Mouse (Mus musculus) heart, embryonic 11.5 days (tissue): ENCODE measurements around the gene Olfr455. TPM values are rescaled to one million over a fixed set of nuclear protein-coding genes. Genes with fewer than 3 reads are reported as not detected.

ENCODE experiments used
- ATAC-seq: fragments of 200-750 bp; cut with Nextera tagmentation; replicated peaks from 2 replicates; pipeline ENCODE4 v1.8.0; 2017; ENCODE audit warnings: moderate library complexity; ENCODE audit not compliant: insufficient number of reproducible peaks, low FRiP score, low TSS enrichment
- H3K27ac ChIP-seq: fragments of 300-500 bp; sonication (generic); 2 replicates; pipeline ENCODE4 v1.5.1; 2014; ENCODE audit warnings: mild to moderate bottlenecking, low read depth, low read length
- H3K27me3 ChIP-seq: fragments of 300-500 bp; sonication (generic); 2 replicates; pipeline ENCODE4 v1.6.1; 2014; ENCODE audit warnings: mild to moderate bottlenecking, low read length, mixed read lengths; ENCODE audit not compliant: control insufficient read depth, insufficient read depth
- H3K36me3 ChIP-seq: fragments of 300-500 bp; sonication (generic); 2 replicates; pipeline ENCODE4 v1.6.1; 2014; ENCODE audit warnings: mild to moderate bottlenecking, low read length, moderate library complexity, mixed read lengths; ENCODE audit not compliant: control insufficient read depth, insufficient read depth
- H3K4me1 ChIP-seq: fragments of 300-500 bp; sonication (generic); 2 replicates; pipeline ENCODE4 v1.6.1; 2014; ENCODE audit warnings: low read length; ENCODE audit not compliant: control insufficient read depth, insufficient read depth
- H3K4me2 ChIP-seq: fragments of 300-500 bp; sonication (generic); 2 replicates; pipeline ENCODE4 v1.6.1; 2014; ENCODE audit warnings: mild to moderate bottlenecking, moderate library complexity
- H3K4me3 ChIP-seq: fragments of 300-500 bp; sonication (generic); 2 replicates; pipeline ENCODE4 v1.5.1; 2014; ENCODE audit warnings: low read depth, low read length
- H3K9ac ChIP-seq: fragments of 300-500 bp; sonication (generic); 2 replicates; pipeline ENCODE4 v1.6.1; 2014; ENCODE audit warnings: mild to moderate bottlenecking, low read depth, low read length, moderate library complexity
- H3K9me3 ChIP-seq: fragments of 300-500 bp; sonication (generic); replicated peaks from 2 replicates; pipeline ENCODE4 v1.6.1; 2016; ENCODE audit warnings: low read length; ENCODE audit not compliant: control insufficient read depth
- WGBS: fragments of 180-500 bp; shearing (Covaris S2); extraction: QIAGEN DNeasy Blood & Tissue Kit; methylation state at CpG from one replicate; pipeline ENCODE4 v1.1.7; 2014; ENCODE audit not compliant: insufficient replicate concordance; 5-methylcytosine and 5-hydroxymethylcytosine counted together
- polyA plus RNA-seq: library from polyadenylated mRNA; unstranded; fragments of >200 nt; fragmentation: Nextera tagmentation; extraction: Ambion mirVana; gene quantifications from 2 replicates; pipeline ENCODE4 v1.2.1, GENCODE M21; 2014

Olfr455 gene
- polyA plus RNA-seq, 1 experiment from 2014 or later: not detected

GRCm38 (mm10) chr6:42540681-42541080 is 6.7 kb downstream of the Olfr455 start:
- H3K36me3 ChIP-seq: no peaks in the 10 kb centered on the region
- peaks cover 3% of the 10 kb centered on the region; the same call in 1 of the 2 replicates for H3K4me1 ChIP-seq
- no peak for ATAC-seq
- no peak overlapping the region for H3K4me2 ChIP-seq
- H3K9me3 ChIP-seq: no peaks in the 10 kb centered on the region
- H3K4me3 ChIP-seq: no peak overlapping the region
- no peak overlapping the region for H3K9ac ChIP-seq
- 79% methylated on average over 1 of the region's 1 CpGs for WGBS
- H3K27ac ChIP-seq: no peak overlapping the region
- no peaks in the 10 kb centered on the region for H3K27me3 ChIP-seq

GRCm38 (mm10) chr6:42539711-42540110 is 7.7 kb downstream of the Olfr455 start:
- H3K9ac ChIP-seq: no peak overlapping the region
- no peak for ATAC-seq
- 77% methylated on average over 1 of the region's 1 CpGs for WGBS

DNA sequence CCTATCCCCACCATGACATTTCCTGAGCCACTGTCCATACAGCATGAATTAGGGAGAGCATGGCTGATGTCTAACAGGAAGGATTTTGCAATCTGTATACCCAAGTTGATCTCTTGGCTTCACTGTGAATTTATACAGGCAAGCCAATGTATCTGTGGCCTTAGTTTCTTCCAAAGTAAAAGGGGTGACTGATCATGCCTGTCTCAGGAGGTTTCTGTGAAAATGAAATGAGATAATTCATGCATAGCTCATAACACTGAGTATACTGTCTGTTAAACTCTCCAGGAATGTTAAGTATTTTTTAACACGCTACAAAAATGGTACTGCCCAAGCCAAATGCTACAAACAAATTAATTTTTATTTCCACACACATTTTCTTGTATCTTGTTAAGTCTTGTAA is 33.9 kb downstream of the Olfr455 start:
- no peak for ATAC-seq
- whole genome bisulfite sequencing: 71% methylated on average over 1 of the region's 1 CpGs
- Histone ChIP-seq H3K9ac (no peak overlapping the region), H3K4me1 (no peaks in the 10 kb centered on the region), H3K36me3 (no peaks in the 10 kb centered on the region), H3K4me2 (no peak overlapping the region), H3K27me3 (no peaks in the 10 kb centered on the region), H3K9me3 (no peaks in the 10 kb centered on the region), H3K4me3 (no peak overlapping the region), H3K27ac (no peak overlapping the region)

More at GRCm38 (mm10) chr6:42539711-42540110, 7.7 kb downstream of the Olfr455 start:
- Histone ChIP-seq H3K9me3 (no peaks in the 10 kb centered on the region), H3K27ac (no peak overlapping the region), H3K4me3 (no peak overlapping the region), H3K36me3 (no peaks in the 10 kb centered on the region), H3K4me2 (no peak overlapping the region), H3K27me3 (no peaks in the 10 kb centered on the region), H3K4me1 (no peaks in the 10 kb centered on the region)

GRCm38 (mm10) chr6:42509311-42509710 is 38.1 kb downstream of the Olfr455 start:
- no peak overlapping the region for H3K4me2 ChIP-seq
- H3K4me3 ChIP-seq: no peak overlapping the region
- no peak overlapping the region for H3K9ac ChIP-seq
- no peaks in the 10 kb centered on the region for H3K4me1 ChIP-seq
- H3K27me3 ChIP-seq: no peaks in the 10 kb centered on the region
- ATAC-seq: no peak
- H3K36me3 ChIP-seq: no peaks in the 10 kb centered on the region
- H3K27ac ChIP-seq: no peak overlapping the region
- no peaks in the 10 kb centered on the region for H3K9me3 ChIP-seq

DNA sequence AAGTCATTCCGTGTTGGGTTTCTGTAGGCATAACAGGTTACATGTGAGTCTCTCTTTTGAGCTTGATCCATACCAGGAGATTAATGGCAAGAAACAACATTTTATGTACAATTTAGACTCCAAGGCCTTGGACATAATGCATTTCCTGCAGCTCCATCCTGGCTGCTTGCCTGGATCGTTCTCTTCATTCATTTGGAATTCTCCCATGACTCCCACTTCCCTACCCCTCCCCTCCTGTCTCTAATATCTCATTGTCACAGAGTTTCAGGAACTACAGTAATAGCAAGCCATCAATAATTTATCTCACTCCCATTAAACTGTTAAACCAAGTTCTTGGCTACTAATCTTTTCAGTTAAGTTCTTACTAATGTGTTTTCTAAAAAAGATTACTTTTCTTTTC is 43.9 kb downstream of the Olfr455 start:
- H3K27ac ChIP-seq: no peak overlapping the region
- no peaks in the 10 kb centered on the region for H3K36me3 ChIP-seq
- no peak overlapping the region for H3K9ac ChIP-seq
- no peaks in the 10 kb centered on the region for H3K9me3 ChIP-seq
- H3K4me2 ChIP-seq: no peak overlapping the region
- WGBS: 88% methylated on average over 2 of the region's 2 CpGs
- no peak overlapping the region for H3K4me3 ChIP-seq
- no peaks in the 10 kb centered on the region for H3K27me3 ChIP-seq
- no peak for ATAC-seq
- H3K4me1 ChIP-seq: no peaks in the 10 kb centered on the region

DNA sequence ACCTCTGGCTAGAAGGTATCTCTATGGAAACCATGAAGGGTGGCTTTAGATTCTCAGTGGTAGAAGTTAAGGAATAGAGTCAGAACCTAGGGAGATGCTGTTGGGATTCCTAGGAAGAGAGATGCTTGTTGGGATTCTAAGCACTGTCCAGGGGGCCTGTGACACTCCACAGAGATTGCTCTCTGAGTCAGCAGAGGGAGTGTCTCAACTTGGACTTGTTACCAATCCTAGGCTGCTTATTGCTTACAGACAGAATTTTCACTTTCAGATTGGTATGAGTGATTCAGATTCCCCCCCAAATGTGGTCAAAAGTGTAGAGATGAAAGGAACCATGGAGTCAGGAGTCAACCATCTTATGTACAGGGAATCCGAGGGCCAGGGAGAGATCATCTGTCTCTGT is 57.7 kb downstream of the Olfr455 start:
- H3K27ac ChIP-seq: no peak overlapping the region
- H3K4me3 ChIP-seq: no peak overlapping the region
- no peaks in the 10 kb centered on the region for H3K4me1 ChIP-seq
- H3K36me3 ChIP-seq: no peaks in the 10 kb centered on the region
- H3K27me3 ChIP-seq: no peaks in the 10 kb centered on the region
- no peak for ATAC-seq
- WGBS: 60% methylated on average over 1 of the region's 1 CpGs
- H3K9ac ChIP-seq: no peak overlapping the region
- no peaks in the 10 kb centered on the region for H3K9me3 ChIP-seq
- no peak overlapping the region for H3K4me2 ChIP-seq

DNA sequence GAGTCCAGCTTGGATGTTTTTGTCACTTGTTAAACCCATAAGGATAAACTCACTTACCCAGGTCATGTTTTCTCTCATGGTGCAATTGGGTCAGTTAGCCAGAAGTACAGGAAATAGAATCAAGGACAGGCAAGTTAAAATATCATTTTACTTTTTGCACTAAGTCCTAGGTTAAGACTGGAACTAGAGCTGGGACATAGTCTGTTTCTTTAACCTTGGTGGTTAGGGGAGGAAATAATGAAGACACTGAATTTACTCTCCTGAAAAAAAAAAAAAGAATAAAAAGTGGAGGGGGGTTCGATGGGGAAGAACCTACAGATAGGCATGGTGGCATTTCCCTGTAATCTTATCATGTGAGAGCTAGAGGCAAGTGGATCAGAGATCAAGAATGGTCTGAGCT is 60.3 kb downstream of the Olfr455 start, which contains the start of gene Olfr456:
Gene Olfr456 (minus strand): TSS at position 101 of the 400 bp plus-strand sequence.
- 74% methylated on average over 1 of the region's 1 CpGs for WGBS

More for the DNA sequence above, 60.3 kb downstream of the Olfr455 start, which contains the start of gene Olfr456:
- Histone ChIP-seq H3K27me3 (no peaks in the 10 kb centered on the region), H3K4me1 (no peaks in the 10 kb centered on the region), H3K4me2 (no peak within 1 kb of the TSS), H3K36me3 (no peaks in the 10 kb centered on the region), H3K27ac (no peak within 1 kb of the TSS), H3K4me3 (no peak within 1 kb of the TSS), H3K9ac (no peak within 1 kb of the TSS), H3K9me3 (no peaks in the 10 kb centered on the region)
- ATAC-seq: no peak

Other genes starting within 250 kb of the Olfr455 start
- 0.23 and 0.25 TPM in 2 replicates for gene Fam131b, start 222.9 kb downstream of the Olfr455 start, polyA plus RNA-seq
- 159 and 177 TPM in 2 replicates for gene Zyx, start 198.0 kb downstream of the Olfr455 start, polyA plus RNA-seq
- 1.7 and 2.3 TPM in 2 replicates for gene Epha1, start 174.3 kb downstream of the Olfr455 start, polyA plus RNA-seq
- gene Tas2r143, start 147.3 kb downstream of the Olfr455 start, polyA plus RNA-seq: not detected in 2 replicates
- not detected in 2 replicates for gene Tas2r135, start 142.2 kb downstream of the Olfr455 start, polyA plus RNA-seq
- gene Tas2r126, start 113.1 kb downstream of the Olfr455 start, polyA plus RNA-seq: not detected in 2 replicates
- not detected in 2 replicates for gene Olfr458, start 82.4 kb downstream of the Olfr455 start, polyA plus RNA-seq
- not detected in 2 replicates for gene Olfr457, start 71.3 kb downstream of the Olfr455 start, polyA plus RNA-seq
- not detected in 2 replicates for gene Olfr456, start 60.4 kb downstream of the Olfr455 start, polyA plus RNA-seq
- not detected in 2 replicates for gene Tcaf3, start 50.1 kb upstream of the Olfr455 start, polyA plus RNA-seq
- 1.3 and 1.4 TPM in 2 replicates for gene Tcaf2, start 97.7 kb upstream of the Olfr455 start, polyA plus RNA-seq
- gene Tcaf1, start 162.5 kb upstream of the Olfr455 start, polyA plus RNA-seq: 56.2 and 61.3 TPM in 2 replicates
- not detected in 2 replicates for gene Olfr453, start 191.8 kb upstream of the Olfr455 start, polyA plus RNA-seq
- gene Olfr38, start 208.8 kb upstream of the Olfr455 start, polyA plus RNA-seq: not detected in 2 replicates
- not detected in 2 replicates for gene Olfr452, start 237.5 kb upstream of the Olfr455 start, polyA plus RNA-seq